Mouse (Mus musculus): ENCODE data around the gene Tnk1. TPM values are rescaled to one million over a fixed set of nuclear protein-coding genes. Genes with fewer than 3 reads are reported as not detected.

Tnk1 gene
- polyA plus RNA-seq, 1 experiment from 2014 or later, result 11.7 TPM

DNA sequence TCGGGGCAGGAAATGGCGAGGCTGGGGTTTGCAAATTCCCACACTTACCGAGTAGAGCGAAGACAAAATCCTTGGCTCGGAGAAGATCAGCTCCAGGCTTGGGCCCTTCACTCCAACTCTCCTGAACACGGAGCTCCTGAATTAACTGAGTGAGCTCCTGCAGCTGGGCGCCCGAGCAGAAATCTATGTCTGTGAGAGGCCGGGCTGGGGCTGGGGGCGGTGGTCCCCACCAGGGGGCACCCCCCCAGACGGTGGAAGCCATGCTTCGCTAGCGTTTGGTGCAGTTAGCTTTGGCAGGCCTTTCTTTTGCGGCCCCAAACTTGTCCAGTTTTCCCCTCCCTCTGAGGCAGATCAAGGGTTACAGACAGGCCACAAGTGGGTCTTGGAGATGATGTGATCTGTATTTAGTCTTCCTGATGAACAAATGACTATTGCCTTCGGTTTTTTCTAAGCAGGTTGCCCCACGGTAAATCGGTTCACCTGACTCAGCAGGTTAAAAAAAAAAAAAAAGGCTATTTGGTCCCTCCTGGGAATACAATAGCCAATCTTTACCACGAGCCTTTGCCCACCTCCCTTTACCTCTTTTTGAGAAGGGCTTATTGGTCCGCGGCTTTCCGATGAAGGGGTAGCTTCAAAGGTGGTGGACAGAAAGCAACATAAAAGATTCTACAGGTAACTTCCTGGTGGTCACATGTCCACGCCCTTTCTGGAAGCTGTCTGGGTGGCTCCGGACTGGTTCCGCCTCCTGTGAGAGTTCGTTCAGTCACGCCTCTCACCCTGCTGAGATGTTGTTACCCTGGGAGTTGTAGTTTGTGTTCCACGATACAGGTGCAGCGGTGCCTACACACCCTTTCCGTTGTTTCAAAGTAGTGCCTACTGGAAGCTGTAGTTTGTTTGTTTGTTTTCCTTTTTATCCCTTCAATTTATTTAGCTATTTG is 53.3 kb downstream of the Tnk1 start, which contains the start of gene Tmem102:
Gene Tmem102 (minus strand): TSS at position 653 of the 938 bp plus-strand sequence.
- Histone ChIP-seq H3K27me3 (replicated peaks; ENCODE audit: control insufficient read depth, insufficient read depth, low read length) (peaks cover 12% of the 10 kb centered on the region; the same call in 1 of the 2 replicates), H3K36me3 (ENCODE audit: control insufficient read depth, insufficient read depth) (no peaks in the 10 kb centered on the region), H3K4me2 (replicated peaks; ENCODE audit: low read depth) (peak within 1 kb of the TSS; percentile 90), H3K4me3 (ENCODE audit: low read depth, low read length) (peak within 1 kb of the TSS; percentile 55), H3K27ac (ENCODE audit: low read depth, low read length) (peak within 1 kb of the TSS; percentile 55), H3K4me1 (replicated peaks; ENCODE audit: control insufficient read depth, insufficient read depth, low read length) (peaks cover 13% of the 10 kb centered on the region; the same call in 1 of the 2 replicates), H3K9ac (ENCODE audit: low read depth, low read length) (peak within 1 kb of the TSS; percentile 46), H3K9me3 (ENCODE audit: control insufficient read depth) (no peaks in the 10 kb centered on the region)
- ATAC-seq, result peak; percentile 64
- TF ChIP-seq CTCF (IDR thresholded peaks at IDR 0.05; ENCODE audit: low read depth), result peak; percentile 24; the same call in 1 of the 2 replicates
- 12% methylated on average over 29 of the region's 29 CpGs for WGBS

DNA sequence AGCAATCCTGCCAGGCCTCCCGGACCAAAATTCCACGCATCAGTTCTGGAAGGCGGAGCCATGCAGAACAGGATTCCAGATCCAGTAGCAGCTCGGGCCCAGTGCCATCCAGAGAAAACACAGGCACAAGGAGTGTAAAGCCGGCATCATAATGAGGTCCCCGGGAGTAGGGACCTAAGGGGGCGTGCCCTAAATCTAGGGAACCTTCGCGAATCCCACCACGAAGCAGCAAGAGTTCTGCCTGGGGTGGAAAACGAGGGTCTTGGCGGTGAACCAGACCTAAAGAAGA is 53.9 kb downstream of the Tnk1 start:
- Histone ChIP-seq H3K4me2 (replicated peaks; ENCODE audit: low read depth) (peak overlapping the region; percentile 90), H3K9me3 (ENCODE audit: control insufficient read depth) (no peaks in the 10 kb centered on the region), H3K9ac (ENCODE audit: low read depth, low read length) (peak overlapping the region; percentile 38), H3K4me1 (replicated peaks; ENCODE audit: control insufficient read depth, insufficient read depth, low read length) (peaks cover 13% of the 10 kb centered on the region; the same call in 1 of the 2 replicates), H3K27me3 (replicated peaks; ENCODE audit: control insufficient read depth, insufficient read depth, low read length) (peaks cover 13% of the 10 kb centered on the region; the same call in 1 of the 2 replicates), H3K27ac (ENCODE audit: low read depth, low read length) (peak overlapping the region; percentile 55), H3K4me3 (ENCODE audit: low read depth, low read length) (peak overlapping the region; percentile 55), H3K36me3 (ENCODE audit: control insufficient read depth, insufficient read depth) (no peaks in the 10 kb centered on the region)
- WGBS, result 9% methylated on average over 12 of the region's 12 CpGs
- ATAC-seq, result no peak
- no peak for TF ChIP-seq CTCF (IDR thresholded peaks at IDR 0.05; ENCODE audit: low read depth)

DNA sequence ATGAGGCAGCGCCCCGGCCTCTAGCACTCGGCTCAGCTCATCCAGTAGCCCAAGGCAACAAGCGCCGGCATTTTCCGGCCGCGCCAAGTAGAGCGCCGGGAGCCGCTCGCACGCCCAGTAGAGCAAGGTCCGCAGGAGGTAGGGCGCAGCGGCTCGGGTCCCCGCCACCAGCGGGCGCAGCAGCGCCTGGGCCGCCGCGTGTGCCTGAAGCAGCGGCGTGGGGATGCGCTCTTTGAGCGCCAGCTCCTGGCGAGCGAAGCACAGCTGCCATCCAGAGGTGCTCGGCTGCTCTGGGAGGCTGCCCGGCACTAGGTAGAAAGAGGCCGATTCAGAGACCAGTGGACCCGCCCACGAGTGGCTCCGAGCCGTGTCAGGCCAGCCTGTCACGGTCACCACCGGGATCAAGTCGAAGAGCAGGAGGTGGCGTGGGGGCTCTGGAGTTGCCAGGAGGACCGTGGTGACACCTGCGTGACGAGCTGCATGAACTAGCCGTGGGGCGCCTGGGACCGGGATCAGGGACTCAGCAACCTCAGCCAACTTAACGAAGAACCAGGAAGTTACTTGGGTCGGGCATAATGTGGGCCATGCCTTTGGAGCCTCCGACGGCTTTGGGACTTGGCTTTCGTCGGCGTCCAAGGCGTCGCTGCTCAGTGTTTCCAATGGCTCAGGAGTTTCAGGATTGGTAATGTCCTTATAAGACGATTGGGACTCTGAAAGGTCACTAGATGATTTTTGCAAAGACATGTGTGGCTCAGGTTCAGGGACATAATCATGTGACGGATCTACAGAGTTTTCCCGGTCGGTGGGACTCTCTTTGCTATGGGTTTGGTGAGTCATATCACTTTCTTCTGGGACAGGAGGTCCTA is 54.5 kb downstream of the Tnk1 start:
- Histone ChIP-seq H3K4me3 (ENCODE audit: low read depth, low read length) (peak overlapping the region; percentile 55), H3K9ac (ENCODE audit: low read depth, low read length) (peak overlapping the region; percentile 46), H3K36me3 (ENCODE audit: control insufficient read depth, insufficient read depth) (no peaks in the 10 kb centered on the region), H3K9me3 (ENCODE audit: control insufficient read depth) (no peaks in the 10 kb centered on the region), H3K4me1 (replicated peaks; ENCODE audit: control insufficient read depth, insufficient read depth, low read length) (peaks cover 13% of the 10 kb centered on the region; the same call in 1 of the 2 replicates), H3K4me2 (replicated peaks; ENCODE audit: low read depth) (peak overlapping the region; percentile 90), H3K27ac (ENCODE audit: low read depth, low read length) (peak overlapping the region; percentile 55), H3K27me3 (replicated peaks; ENCODE audit: control insufficient read depth, insufficient read depth, low read length) (peaks cover 13% of the 10 kb centered on the region; the same call in 1 of the 2 replicates)
- peak; percentile 94 for TF ChIP-seq CTCF (IDR thresholded peaks at IDR 0.05; ENCODE audit: low read depth)
- peak; percentile 85 for ATAC-seq
- WGBS, result 1% methylated on average over 60 of the region's 60 CpGs

DNA sequence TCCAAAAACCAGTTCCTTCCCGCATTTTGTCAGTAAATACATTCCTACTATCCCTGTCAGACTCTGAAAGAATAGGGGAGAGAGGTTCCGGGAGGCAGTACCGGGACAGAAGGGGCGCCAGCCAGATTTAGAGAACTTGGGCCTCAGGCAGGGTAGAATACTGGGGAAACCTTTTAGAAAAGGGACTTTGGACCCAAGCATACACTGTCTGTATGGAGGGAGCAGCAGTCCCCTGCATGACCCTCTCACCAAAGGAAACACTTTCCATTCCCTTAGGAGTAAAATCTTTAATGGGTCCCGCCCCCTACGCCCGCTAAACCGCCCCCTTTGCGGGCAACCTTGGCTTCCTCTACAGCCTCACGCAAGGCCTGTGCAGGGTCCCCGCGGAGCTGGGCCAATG is 55.2 kb downstream of the Tnk1 start:
- Histone ChIP-seq H3K36me3 (ENCODE audit: control insufficient read depth, insufficient read depth) (no peaks in the 10 kb centered on the region), H3K4me2 (replicated peaks; ENCODE audit: low read depth) (peak overlapping the region; percentile 90), H3K27ac (ENCODE audit: low read depth, low read length) (peak overlapping the region; percentile 55), H3K4me1 (replicated peaks; ENCODE audit: control insufficient read depth, insufficient read depth, low read length) (peaks cover 13% of the 10 kb centered on the region; the same call in 1 of the 2 replicates), H3K4me3 (ENCODE audit: low read depth, low read length) (peak overlapping the region; percentile 55), H3K27me3 (replicated peaks; ENCODE audit: control insufficient read depth, insufficient read depth, low read length) (peaks cover 13% of the 10 kb centered on the region; the same call in 1 of the 2 replicates), H3K9me3 (ENCODE audit: control insufficient read depth) (no peaks in the 10 kb centered on the region), H3K9ac (ENCODE audit: low read depth, low read length) (peak overlapping the region; percentile 46)
- peak; percentile 39 for ATAC-seq
- no peak for TF ChIP-seq CTCF (IDR thresholded peaks at IDR 0.05; ENCODE audit: low read depth)
- 2% methylated on average over 12 of the region's 12 CpGs for WGBS

DNA sequence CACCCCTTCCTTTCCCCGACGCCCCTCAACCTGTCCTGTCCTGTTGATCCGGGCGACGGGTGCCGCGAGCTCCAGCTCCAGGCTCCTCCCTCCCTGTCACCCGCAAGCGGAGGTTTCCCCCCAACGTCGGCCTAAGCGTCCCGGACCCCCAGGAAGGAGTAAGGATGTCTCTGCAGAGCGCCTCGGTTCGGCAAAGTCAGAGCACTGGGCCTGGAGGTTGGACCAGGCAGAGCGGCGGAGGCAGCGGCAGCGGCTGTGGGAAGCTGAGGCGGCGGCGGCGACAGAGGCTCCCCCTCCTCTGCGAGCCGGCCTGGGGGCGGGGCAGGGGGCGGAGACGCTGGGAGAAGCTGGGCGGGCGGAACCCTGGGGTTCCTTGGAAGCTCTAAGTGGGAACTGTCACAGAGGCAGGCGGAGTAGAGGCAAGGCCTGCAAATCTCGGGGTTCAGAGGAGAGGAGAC is 55.9 kb downstream of the Tnk1 start:
- ATAC-seq, result no peak
- WGBS, result 1% methylated on average over 33 of the region's 33 CpGs
- H3K4me1 ChIP-seq (replicated peaks; ENCODE audit: control insufficient read depth, insufficient read depth, low read length), result peaks cover 13% of the 10 kb centered on the region; the same call in 1 of the 2 replicates

More for the DNA sequence above, 55.9 kb downstream of the Tnk1 start:
- H3K9ac ChIP-seq (ENCODE audit: low read depth, low read length), result peak overlapping the region; percentile 46
- H3K9me3 ChIP-seq (ENCODE audit: control insufficient read depth), result no peaks in the 10 kb centered on the region
- no peaks in the 10 kb centered on the region for H3K36me3 ChIP-seq (ENCODE audit: control insufficient read depth, insufficient read depth)
- H3K27ac ChIP-seq (ENCODE audit: low read depth, low read length), result peak overlapping the region; percentile 5; the same call in 1 of the 2 replicates
- no peak for TF ChIP-seq CTCF (IDR thresholded peaks at IDR 0.05; ENCODE audit: low read depth)
- peaks cover 13% of the 10 kb centered on the region; the same call in 1 of the 2 replicates for H3K27me3 ChIP-seq (replicated peaks; ENCODE audit: control insufficient read depth, insufficient read depth, low read length)
- peak overlapping the region; percentile 90 for H3K4me2 ChIP-seq (replicated peaks; ENCODE audit: low read depth)
- peak overlapping the region; percentile 55 for H3K4me3 ChIP-seq (ENCODE audit: low read depth, low read length)
